ENCODE assay signal across 21 mouse cellular contexts in the genomic region with DNA sequence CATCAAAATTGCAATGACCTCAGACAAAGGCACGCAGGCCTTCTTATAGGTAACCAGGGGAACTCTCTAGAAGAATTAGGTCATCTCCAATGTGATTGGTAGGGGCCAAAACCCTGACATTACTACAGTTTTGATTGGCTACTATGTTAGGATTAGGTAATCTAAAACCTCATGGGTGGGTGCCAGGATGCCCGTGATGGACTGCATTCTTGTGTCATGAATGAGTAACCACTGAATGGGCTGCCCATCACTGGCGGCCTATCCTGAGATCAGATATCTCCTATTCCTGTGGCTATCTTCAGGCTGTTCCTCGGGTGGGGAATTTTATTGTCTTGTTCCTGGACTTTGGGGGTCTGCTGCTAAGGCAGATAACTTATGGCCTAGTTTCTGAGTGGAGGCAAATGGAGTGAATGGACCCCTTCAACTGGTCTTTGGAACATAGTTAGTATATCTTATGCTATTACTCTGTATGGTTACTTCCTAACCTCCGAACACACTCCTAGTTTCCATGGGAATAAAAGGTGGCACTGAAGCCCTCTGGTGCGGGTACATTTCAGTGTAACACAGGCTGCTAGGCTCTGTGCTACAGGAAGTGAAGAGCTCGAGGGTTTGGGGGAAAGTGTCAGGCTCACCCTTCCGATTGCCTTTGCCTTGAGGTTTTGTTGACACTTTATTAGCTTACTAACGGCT. TPM values are rescaled to one million over a fixed set of nuclear protein-coding genes. Genes with fewer than 3 reads are reported as not detected.
DNase-seq lines count a peak whose midpoint lies in the region; ATAC-seq and TF ChIP-seq lines count a peak whose summit lies in the region.
"Had no signal": no experiment of that assay in that cellular context is flagged by ENCODE, and none has a peak within 500 bp of the region (broad histone marks: within the 10 kb centered on the region; RNA-seq: fewer than 3 reads in every experiment).

No protein-coding gene starts in this region.

- H3K79me2 ChIP-seq in myocyte (ENCODE audit: control insufficient read depth, insufficient read depth): no peaks in the 10 kb centered on the region

- no peak overlapping the region for H3K4me2 ChIP-seq in kidney, embryonic 16.5 days (replicated peaks; ENCODE audit: low read depth, low read length)
- H3K4me2 ChIP-seq in myocyte (ENCODE audit: low read depth): peak overlapping the region; percentile 32
- no peak overlapping the region for H3K4me2 ChIP-seq in hindbrain, embryonic 11.5 days (replicated peaks; ENCODE audit: low read depth, low read length)
- no peak overlapping the region for H3K4me2 ChIP-seq in intestine, embryonic 15.5 days (replicated peaks)
- H3K4me2 ChIP-seq: forebrain, embryonic 12.5 days; heart, embryonic 15.5 days; hindbrain, embryonic 15.5 days; neural tube, embryonic 15.5 days had no signal

- no peak for TF ChIP-seq POLR2A in myocyte (IDR thresholded peaks at IDR 0.05; ENCODE audit: insufficient read length, low read depth)

- no peak overlapping the region for H3K9ac ChIP-seq in kidney, embryonic 16.5 days (replicated peaks; ENCODE audit: low read length)
- no peak overlapping the region for H3K9ac ChIP-seq in hindbrain, embryonic 11.5 days (ENCODE audit: low read depth, low read length)
- H3K9ac ChIP-seq in intestine, embryonic 15.5 days: no peak overlapping the region
- H3K9ac ChIP-seq: forebrain, embryonic 12.5 days; heart, embryonic 15.5 days; hindbrain, embryonic 15.5 days; liver, postnatal 0 days; neural tube, embryonic 15.5 days had no signal

- 0 out of 2 replicates have a peak, but pooled peaks cover 6% of the 10 kb centered on the region for H3K4me1 ChIP-seq in kidney, embryonic 16.5 days (ENCODE audit: insufficient read depth, low read length)
- no peaks in the 10 kb centered on the region for H3K4me1 ChIP-seq in hindbrain, embryonic 11.5 days (replicated peaks; ENCODE audit: control insufficient read depth, insufficient read depth, low read length)
- H3K4me1 ChIP-seq in intestine, embryonic 15.5 days (replicated peaks): 0 out of 2 replicates have a peak, but pooled peaks cover 2% of the 10 kb centered on the region
- H3K4me1 ChIP-seq: forebrain, embryonic 12.5 days; heart, embryonic 15.5 days; hindbrain, embryonic 15.5 days; midbrain, embryonic 10.5 days; neural tube, embryonic 15.5 days had no signal

- WGBS in kidney, embryonic 16.5 days: 41% methylated on average over 9 of the region's 9 CpGs
- 78% methylated on average over 9 of the region's 9 CpGs for WGBS in hindbrain, embryonic 11.5 days
- 73% methylated on average over 9 of the region's 9 CpGs for WGBS in intestine, embryonic 15.5 days

- DNase-seq in retina, postnatal 1 day: peak; percentile 19
- DNase-seq in retina, embryonic 14.5 days (ENCODE audit: low spot score): no peak
- peak; percentile 10 for DNase-seq in adipocyte (ENCODE audit: low spot score)
- no peak for DNase-seq in frontal cortex, adult 2 months (ENCODE audit: extremely low spot score in 1 of 2, low spot score in 1 of 2)
- no peak for DNase-seq in hindbrain, embryonic 11.5 days (ENCODE audit: low spot score)
- DNase-seq: adrenal gland, postnatal 10 days; cerebellum, adult 11 months; cerebellum, postnatal 10 days; heart, postnatal 4 days; liver, postnatal 0 days; lung, postnatal 10 days had no signal

- H3K27me3 ChIP-seq in kidney, embryonic 16.5 days (ENCODE audit: insufficient read depth, low read length): no peaks in the 10 kb centered on the region
- no peaks in the 10 kb centered on the region for H3K27me3 ChIP-seq in myocyte (ENCODE audit: control insufficient read depth, insufficient read depth, insufficient read length)
- H3K27me3 ChIP-seq in hindbrain, embryonic 11.5 days (ENCODE audit: control insufficient read depth, insufficient read depth, low read length): no peaks in the 10 kb centered on the region
- no peaks in the 10 kb centered on the region for H3K27me3 ChIP-seq in intestine, embryonic 15.5 days (replicated peaks)
- H3K27me3 ChIP-seq: forebrain, embryonic 12.5 days; heart, embryonic 15.5 days; hindbrain, embryonic 15.5 days; neural tube, embryonic 15.5 days; Patski had no signal

- no peaks in the 10 kb centered on the region for H3K9me3 ChIP-seq in kidney, embryonic 16.5 days (ENCODE audit: low read length)
- H3K9me3 ChIP-seq in hindbrain, embryonic 11.5 days (ENCODE audit: control insufficient read depth, low read length): no peaks in the 10 kb centered on the region
- H3K9me3 ChIP-seq in intestine, embryonic 15.5 days: no peaks in the 10 kb centered on the region
- H3K9me3 ChIP-seq: forebrain, embryonic 12.5 days; heart, embryonic 15.5 days; hindbrain, embryonic 15.5 days; midbrain, embryonic 10.5 days; neural tube, embryonic 15.5 days had no signal

- H3K27ac ChIP-seq in kidney, embryonic 16.5 days (ENCODE audit: low read length): 0 out of 2 replicates have a peak overlapping the region, but pooled peaks have one; percentile 43
- H3K27ac ChIP-seq in hindbrain, embryonic 11.5 days (ENCODE audit: low read depth, low read length): no peak overlapping the region
- H3K27ac ChIP-seq in intestine, embryonic 15.5 days: no peak overlapping the region
- H3K27ac ChIP-seq: forebrain, embryonic 12.5 days; heart, embryonic 15.5 days; hindbrain, embryonic 15.5 days; layer of hippocampus, adult 2 months; midbrain, embryonic 10.5 days; neural tube, embryonic 15.5 days had no signal

- no peaks in the 10 kb centered on the region for H3K36me3 ChIP-seq in kidney, embryonic 16.5 days (ENCODE audit: insufficient read depth, low read length)
- peaks cover 3% of the 10 kb centered on the region for H3K36me3 ChIP-seq in myocyte (ENCODE audit: control insufficient read depth, insufficient read depth)
- H3K36me3 ChIP-seq in hindbrain, embryonic 11.5 days (ENCODE audit: control insufficient read depth, insufficient read depth, low read length): no peaks in the 10 kb centered on the region
- H3K36me3 ChIP-seq in intestine, embryonic 15.5 days: no peaks in the 10 kb centered on the region
- H3K36me3 ChIP-seq: forebrain, embryonic 12.5 days; heart, embryonic 15.5 days; midbrain, embryonic 10.5 days; neural tube, embryonic 15.5 days had no signal

- no peak overlapping the region for H3K4me3 ChIP-seq in kidney, embryonic 16.5 days (ENCODE audit: low read length)
- H3K4me3 ChIP-seq in myocyte: no peak overlapping the region
- H3K4me3 ChIP-seq in hindbrain, embryonic 11.5 days (ENCODE audit: low read depth, low read length): no peak overlapping the region
- no peak overlapping the region for H3K4me3 ChIP-seq in intestine, embryonic 15.5 days (replicated peaks)
- H3K4me3 ChIP-seq: forebrain, embryonic 12.5 days; heart, embryonic 15.5 days; hindbrain, embryonic 15.5 days; layer of hippocampus, adult 2 months; midbrain, embryonic 10.5 days; neural tube, embryonic 15.5 days had no signal

- peak; percentile 91 for ATAC-seq in kidney, embryonic 16.5 days (ENCODE audit: low FRiP score, low TSS enrichment)
- no peak for ATAC-seq in hindbrain, embryonic 11.5 days (ENCODE audit: low FRiP score)
- ATAC-seq in intestine, embryonic 15.5 days: no peak
- ATAC-seq: liver, postnatal 0 days; Patski had no signal

- no peak overlapping the region for H3ac ChIP-seq in myocyte (ENCODE audit: control insufficient read depth, insufficient read length)

TF ChIP-seq in myocyte, 11 proteins besides CTCF, POLR2A, EP300 and RAD21:
- TF ChIP-seq CEBPB (IDR thresholded peaks at IDR 0.05; ENCODE audit: insufficient read depth, poor library complexity, severe bottlenecking) (no peak), MYOD1 (IDR thresholded peaks at IDR 0.05; ENCODE audit: control insufficient read depth in 1 of 3, insufficient read length in 2 of 3, low read depth in 2 of 3) (no peak), TCF3 (IDR thresholded peaks at IDR 0.05; ENCODE audit: insufficient read length, low read depth) (no peak), USF1 (IDR thresholded peaks at IDR 0.05; ENCODE audit: low read depth) (no peak), MAX (IDR thresholded peaks at IDR 0.05; ENCODE audit: low read depth) (no peak)
TF ChIP-seq in myocyte: peak in this region for 0.

RNA-seq across cellular contexts. Expression of a gene that starts 38.3 kb away (rescaled TPM):
- 20.3 and 21.1 TPM in 2 replicates for polyA plus RNA-seq in kidney, embryonic 16.5 days (2015; fragmentation: Nextera tagmentation; extraction: Ambion mirVana)
- 2.4 TPM for polyA plus RNA-seq in myocyte (2012; fragmentation: generic; extraction: Trizol)
- polyA plus RNA-seq in frontal cortex, adult 2 months (2012; rRNA removed): 1.2 and 1.8 TPM in 2 replicates
- 4.5 and 4.8 TPM in 2 replicates for polyA plus RNA-seq in hindbrain, embryonic 11.5 days (2014; fragmentation: Nextera tagmentation; extraction: Ambion mirVana)
- polyA plus RNA-seq in intestine, embryonic 15.5 days (2015; fragmentation: Nextera tagmentation; extraction: Ambion mirVana): 12.2 and 12.7 TPM in 2 replicates

Comparison
In these comparisons a context has a peak if more than half of its experiments do, and no peak if none do; other contexts are left out.
1. DNase-seq: peak in retina, postnatal 1 day (single experiment) and adipocyte (single experiment); none in retina, embryonic 14.5 days (single experiment), frontal cortex, adult 2 months (0 of 2) and hindbrain, embryonic 11.5 days (single experiment).